Mouse (Mus musculus) cerebral cortex, adult 2 months (tissue): ENCODE results near the gene Mgst2.

Source experiments
- WGBS: fragments of 180-500 bp; shearing (Covaris S2); methylation state at CpG from one replicate; pipeline ENCODE4 v1.1.7; 2018; 5-methylcytosine and 5-hydroxymethylcytosine counted together

The Mgst2 gene

DNA sequence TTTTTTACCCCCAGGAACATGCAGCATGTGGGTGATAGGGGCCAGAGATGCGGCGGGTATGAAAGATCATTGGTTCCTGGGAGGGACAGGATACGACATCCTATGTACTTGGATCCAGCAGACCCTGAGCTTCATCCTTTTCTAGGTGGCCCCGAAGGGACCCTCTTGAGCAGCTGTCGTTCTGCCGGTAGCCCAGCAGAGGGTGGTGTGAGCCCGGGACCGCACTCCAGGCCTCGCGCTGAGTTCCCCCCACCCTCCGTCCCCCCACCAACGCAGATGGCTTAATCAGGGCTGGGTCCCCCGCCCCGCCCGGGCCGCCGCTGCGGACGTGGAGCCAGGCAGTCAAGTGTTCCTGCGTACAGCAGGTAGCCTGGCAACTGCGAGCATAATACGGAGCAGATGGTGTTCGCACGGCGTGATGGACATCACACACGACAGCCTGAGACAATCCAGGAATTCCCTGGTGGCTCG is 41.2 kb downstream of the Mgst2 start:
- under 1% methylated on average over 27 of the region's 27 CpGs for WGBS

DNA sequence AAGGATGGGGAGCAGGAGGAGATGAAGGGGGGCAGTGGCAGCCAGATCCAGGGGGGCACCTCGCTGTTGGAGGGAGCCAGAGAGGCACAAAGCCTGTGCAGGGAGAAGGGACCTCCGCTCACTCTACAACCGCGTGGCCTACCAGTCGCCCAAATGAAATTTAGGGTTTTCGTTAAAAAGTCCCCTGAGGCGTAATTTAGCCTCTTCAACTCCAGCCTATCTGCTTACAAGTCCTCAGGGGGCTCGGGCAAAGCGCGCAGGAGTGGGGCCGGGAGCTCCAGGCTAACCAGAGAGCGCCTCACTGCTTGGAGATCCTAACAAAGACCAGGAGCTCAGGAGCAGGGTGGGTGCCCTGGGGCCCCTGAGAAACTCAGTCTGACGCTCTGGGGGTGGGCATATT is 41.8 kb downstream of the Mgst2 start:
- 41% methylated on average over 13 of the region's 13 CpGs for WGBS

DNA sequence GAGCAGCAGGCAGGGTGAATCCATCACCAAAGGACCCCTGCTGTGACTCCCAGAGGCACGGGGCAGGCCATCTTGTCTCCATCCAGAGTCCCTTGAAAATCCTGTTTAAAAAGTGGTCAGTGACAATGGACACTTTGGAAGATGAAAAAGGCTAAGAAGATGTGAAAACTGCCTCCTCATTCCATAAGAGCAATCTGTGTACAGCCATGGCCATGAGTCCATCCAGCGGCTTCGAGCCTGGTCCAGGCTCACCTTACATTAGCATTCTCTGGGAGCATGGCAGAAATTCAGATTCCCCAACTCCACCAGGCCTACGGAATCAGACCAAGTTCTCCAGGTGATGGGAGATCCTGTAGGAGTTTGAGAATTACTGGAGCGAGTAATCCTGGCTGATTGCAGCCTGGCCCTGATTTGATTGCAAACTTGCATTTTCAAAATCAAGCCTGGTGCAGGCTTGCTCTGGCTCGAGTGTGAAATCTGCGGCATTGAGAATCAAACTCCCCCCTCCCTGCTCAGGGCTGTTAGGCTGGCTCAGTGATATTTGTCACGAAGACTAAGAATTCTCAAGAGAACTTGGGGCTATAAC is 42.6 kb downstream of the Mgst2 start:
- 79% methylated on average over 8 of the region's 8 CpGs for WGBS

DNA sequence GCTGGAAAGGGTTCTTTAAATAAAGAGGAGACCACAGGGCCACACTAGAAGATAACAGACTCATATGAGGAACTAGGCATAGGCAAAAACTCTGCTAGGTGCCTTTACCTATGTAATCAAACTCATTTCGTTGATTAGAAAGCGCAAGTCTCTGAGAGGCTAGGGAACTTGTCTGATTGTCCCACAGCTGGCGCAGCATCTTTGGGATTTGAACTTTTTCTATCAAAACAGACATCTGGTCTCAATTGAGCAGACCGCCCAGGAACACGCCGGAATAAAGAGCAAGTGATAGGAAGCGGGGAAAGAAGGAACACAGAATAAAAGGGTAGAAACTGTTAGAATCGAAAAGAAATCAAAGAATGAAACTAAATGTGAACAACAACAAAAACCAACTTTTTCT is 43.3 kb downstream of the Mgst2 start:
- 88% methylated on average over 8 of the region's 8 CpGs for WGBS

DNA sequence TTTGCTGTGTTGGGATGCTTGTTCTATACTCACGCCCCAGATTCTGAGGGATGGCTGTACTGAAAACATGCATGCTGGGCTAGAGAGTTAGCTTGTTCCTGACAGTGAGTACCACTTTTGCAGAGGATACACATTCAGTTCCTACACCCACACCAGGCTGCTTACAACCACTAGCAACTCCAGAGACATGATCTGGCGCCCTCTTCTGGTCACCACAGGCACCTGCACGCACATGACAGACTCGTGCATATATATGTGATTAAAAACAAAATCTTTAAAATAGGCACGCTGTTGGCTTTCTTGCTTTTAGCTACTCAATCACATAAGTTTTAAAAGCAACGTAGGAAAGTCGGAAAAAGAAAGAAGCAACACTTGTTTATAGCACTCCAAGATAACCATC is 45.1 kb downstream of the Mgst2 start:
- WGBS: 83% methylated on average over 7 of the region's 7 CpGs

DNA sequence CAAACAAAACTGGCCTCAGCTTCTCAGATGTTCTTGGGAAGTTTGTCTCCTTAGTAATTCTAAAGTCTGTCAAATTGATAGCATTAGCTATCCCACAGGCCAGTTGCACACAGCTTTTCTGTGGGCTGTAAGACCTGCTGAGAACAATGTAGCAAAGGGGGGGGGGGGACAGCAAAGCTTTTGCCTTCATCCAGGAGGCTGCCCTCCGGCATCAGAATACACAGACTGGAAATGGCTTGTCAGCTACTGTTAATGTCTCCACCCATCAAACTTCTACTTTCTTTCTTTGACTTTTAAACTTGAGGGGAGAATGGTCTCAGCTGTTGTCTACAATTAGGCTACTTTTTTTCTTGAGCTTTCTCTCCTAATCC is 48.2 kb downstream of the Mgst2 start:
- 25% methylated on average over 1 of the region's 1 CpGs for WGBS

DNA sequence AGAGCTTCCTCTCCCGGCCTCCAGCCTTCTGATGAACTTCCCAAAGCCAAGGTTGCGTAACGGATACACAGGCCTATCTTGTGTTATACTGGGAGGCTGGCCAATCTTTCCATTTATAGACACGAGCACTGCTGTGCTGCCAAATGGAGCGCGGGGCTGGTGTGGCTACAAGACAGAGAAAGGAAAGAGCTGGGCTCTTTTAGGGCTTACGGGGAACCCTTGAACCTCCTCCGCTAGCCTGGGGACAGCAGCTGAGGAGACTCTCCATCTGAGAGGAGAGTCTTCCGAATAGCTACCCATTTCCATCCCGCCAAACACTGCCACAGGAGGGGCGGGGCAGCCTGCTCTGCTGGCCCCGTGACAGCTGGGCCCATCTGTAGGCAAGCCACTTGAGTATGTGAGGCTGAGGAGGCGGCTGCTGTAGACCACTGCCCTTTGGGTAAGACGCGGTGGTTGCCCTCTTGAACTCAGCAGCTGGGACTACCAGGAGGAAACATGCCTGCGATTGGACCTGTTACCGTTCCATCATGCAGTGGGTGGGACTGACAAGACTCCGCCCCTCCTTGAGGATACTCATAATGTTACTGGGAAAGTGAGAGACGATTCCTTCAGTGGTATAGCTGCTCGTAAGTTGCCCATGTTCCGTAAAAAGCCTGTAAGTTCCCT is 48.7 kb downstream of the Mgst2 start:
- 15% methylated on average over 21 of the region's 21 CpGs for WGBS

DNA sequence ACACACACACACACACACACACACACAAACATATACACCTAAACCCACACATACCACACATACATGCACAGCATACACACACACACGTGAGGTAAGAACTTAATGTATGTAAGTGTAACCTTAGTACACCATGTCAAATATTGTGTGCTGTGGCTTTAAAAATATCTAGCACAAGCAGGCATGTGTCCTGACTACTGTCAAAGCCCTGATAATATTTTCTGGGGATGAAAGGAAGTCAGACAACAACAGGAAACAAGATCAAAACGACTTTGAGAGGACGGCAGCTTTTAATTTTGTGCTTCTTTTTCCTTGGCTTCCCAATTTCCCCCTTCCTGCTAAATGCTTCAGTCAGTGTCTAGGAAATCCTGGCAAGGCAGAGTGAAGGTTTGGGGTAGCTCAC is 52.2 kb downstream of the Mgst2 start:
- WGBS: 53% methylated on average over 3 of the region's 3 CpGs

DNA sequence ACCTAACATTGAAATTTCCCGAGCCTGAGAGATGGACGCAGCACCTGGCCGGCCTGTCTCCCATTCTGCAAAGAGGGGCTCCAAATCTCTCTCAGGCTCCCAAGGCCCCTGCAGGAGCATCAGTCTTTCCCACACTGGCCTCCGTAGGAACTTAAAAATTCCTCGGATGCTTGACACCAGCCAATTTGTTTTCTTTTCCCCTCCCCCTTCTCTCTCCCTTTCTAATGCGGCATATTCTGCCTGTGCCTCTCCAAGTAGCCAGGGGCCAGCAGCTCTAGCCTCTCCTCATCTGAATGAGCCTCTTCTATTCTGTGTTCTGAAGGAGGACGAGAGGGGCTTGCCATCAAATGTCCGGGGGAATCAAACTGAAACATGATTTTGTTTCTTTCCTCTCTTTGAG is 53.1 kb downstream of the Mgst2 start:
- WGBS: 71% methylated on average over 8 of the region's 8 CpGs

DNA sequence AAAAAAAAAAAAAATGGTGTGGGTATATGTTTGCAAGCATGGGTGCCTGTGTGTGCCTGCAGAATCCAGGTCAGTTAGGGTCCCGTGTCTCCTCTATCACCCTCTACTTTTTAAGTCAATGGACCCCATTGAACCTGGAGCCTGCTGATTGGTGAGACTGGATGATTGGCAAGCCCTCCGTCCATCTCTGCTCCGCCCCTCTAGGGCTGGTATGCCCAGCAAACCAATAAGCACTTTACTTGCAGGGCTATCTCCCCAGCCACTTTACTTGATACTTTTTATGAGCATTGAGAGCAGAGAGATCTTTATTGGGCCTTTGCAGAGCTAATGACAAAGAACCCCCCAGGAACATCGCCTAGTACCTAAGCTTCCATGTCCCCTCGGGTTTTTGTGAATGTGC is 54.3 kb downstream of the Mgst2 start:
- 91% methylated on average over 5 of the region's 5 CpGs for WGBS

DNA sequence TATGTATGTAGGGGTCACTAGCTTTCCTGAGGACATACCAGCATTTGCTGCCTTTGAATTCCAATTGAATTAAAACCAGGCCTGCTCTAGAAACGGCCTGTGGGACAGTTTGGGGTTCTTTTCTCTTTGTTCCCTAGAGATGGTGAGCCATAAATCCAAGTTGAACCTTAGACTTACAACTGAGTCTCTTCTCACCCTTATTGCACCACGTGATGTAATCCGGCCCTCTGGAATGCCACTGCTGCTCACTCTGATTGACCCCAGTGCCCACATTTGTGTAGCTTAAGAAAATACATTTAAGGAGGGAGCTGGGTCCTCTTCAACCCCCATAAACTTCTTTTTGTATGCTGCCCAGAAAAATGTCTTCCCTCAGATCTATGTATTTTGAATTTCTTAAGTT is 57.3 kb downstream of the Mgst2 start:
- WGBS: 87% methylated on average over 3 of the region's 3 CpGs

DNA sequence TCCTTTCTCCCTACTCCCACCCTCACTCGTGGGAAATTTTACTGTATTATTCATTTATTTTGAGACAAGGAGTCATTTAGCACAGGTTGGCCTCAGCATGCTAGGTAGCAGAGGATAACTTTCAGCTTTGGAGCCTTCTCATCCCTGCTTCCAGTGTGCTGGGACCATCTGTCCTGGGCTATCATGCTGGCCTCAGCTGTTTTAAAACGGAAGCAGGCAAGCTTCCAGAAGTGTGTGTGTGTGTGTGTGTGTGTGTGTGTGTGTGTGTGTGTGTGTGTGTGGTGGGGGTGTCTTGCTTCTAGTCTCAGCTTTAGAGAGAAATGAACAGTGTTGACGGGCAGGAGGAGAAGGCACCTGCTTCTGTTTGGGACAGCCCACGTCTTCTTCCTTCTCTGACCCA is 57.7 kb downstream of the Mgst2 start:
- WGBS: 60% methylated on average over 4 of the region's 4 CpGs

DNA sequence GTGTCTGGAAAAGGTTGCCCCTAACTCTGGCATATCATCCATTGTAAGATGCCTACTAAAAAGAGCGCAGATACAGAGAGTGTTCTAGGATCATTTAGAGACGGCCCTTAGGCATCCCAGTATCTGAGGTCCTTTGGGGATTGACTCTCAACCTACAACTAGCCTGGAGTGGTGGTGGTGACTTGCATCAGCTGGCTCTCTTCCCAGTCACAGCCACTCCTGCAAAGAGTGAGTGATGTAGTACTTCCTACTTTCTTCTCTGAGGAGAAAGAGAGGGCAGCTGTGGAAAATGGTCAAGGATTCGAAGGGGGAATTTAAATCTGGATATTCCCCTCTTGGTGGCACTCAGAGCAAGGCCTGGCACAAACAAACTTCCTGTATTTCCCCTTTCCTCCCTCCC is 59.2 kb downstream of the Mgst2 start:
- 75% methylated on average over 3 of the region's 3 CpGs for WGBS

DNA sequence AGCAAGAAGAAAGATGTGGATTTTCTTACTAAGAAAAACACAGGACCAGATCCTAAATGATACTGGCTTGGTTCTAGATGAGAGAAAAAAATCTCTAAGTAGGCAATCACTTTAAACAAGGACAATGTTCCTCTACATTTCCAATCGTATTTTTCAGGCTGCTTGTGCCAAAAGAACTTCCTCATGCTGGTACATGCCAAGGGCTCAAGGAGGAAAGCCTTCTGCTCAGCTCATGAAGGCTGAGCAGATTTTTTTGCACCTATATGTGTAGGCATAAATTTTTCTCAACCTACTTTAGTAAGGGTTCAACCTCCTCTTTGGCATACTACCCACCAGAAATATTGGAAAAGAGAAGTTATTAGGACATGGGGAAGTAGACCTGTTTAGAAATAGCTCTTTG is 59.8 kb downstream of the Mgst2 start:
- WGBS: 21% methylated on average over 1 of the region's 1 CpGs

DNA sequence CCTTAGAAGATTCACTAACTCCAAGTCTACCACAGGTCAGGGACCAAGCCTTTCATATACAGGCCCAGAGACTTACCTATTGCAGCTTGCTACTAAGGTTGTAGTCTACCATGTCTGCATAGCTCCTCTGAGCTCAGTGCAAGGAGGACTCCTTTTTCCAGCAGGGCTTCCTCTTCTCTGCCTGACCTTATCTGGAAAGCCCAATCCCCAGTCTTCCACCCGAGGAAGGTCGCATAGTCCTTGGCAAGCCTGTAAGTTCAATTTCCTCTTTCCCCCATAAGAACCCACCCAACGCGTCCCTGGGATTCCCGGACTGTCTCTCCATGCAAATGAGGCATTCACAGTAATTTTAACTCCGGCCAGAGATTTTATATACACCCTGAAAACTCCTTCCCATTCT is 66.1 kb downstream of the Mgst2 start:
- WGBS: 84% methylated on average over 6 of the region's 6 CpGs

DNA sequence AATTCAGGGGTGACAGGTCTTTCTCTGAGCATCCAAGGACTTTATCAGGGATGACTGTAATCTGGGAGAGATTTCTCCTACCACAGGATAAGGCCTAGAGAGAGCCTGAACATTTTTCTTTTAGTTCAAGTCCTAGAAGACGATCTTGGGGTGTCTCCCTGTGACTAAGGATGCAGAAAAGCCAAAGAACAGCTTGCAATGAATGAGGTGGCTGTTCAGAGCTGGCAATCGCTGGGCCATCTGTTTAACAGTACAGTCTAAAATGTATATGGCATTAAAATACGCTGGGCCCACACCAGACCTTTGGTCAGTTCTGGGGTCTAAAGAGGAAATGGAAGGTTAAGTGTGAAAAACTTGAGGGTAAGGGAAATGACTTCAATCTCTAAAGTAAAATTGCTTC is 67.3 kb downstream of the Mgst2 start:
- 34% methylated on average over 3 of the region's 3 CpGs for WGBS

DNA sequence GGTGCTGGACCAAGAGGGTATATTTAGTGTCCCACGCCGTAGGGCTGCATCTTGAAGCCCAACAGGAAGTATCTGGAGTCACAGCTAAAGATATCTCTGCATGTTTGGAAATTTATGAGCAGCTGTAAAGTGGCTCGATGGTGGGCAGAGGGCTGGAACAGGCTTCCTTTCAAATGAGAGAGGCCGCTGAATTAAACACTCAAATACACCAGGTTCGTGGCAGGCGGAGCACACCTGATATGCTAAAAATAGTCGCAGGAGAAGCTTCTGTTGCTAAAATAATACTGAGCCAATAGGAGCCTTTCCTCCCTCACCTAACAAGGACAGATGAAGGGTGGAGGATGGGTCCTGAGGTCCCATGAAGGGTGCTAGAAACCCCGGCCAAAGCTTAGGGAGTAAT is 67.8 kb downstream of the Mgst2 start:
- 38% methylated on average over 8 of the region's 8 CpGs for WGBS

DNA sequence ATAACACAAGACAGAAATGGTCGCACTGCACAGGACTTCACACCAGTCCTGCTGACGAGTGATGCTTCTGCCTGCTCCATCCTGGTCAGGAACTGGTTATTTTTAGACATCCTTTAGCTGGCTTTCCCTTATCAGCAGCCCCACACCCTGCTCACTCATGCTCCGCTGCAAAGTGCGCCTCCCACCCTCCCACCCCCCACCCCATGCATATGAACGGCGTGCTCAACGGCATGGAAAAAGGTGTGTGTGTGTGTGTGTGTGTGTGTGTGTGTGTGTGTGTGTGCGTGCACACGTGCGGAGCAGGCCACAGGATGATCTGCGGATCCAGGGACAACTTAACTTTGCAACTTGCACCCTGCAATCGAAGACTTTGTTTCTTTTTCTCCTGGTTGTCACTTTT is 68.3 kb downstream of the Mgst2 start:
- WGBS: 48% methylated on average over 12 of the region's 12 CpGs

DNA sequence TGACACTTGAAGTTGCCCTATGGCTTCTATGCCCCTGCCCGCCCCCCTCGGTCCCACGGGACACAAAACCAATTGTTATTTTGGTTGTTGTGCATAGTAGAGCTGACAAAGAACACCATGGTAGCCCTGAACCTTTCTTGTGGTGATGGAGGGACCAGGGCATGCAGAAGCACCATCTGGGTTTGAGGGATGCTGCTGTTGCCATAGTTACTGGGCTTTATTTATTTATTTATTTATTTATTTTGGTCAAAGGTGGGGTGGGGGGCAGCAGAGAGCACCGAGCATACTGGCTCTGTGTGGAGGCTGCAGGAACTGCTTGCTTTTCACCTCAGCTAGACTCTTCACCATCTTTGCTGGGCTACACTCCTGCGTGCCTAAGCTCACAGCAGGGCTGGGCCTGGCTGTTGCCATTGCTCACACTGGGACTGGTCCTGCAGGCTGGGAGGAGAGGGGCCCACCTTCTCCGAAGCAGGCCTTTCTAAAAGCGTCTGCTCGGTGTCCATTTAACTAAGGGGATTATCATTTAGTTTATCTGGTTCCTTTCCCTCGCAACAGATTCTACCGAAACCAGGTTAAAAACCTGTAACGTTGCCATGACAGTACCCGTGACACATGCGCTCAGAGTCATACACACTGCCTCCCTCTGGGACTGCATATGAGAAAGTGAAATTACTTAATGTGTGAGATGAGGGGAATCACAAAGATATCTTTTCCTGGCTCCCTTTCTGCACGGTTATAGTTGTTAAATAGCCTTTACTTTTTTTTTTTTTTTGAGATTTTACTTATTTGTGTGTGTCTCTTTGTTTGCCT is 69.2 kb downstream of the Mgst2 start:
- 68% methylated on average over 14 of the region's 14 CpGs for WGBS

DNA sequence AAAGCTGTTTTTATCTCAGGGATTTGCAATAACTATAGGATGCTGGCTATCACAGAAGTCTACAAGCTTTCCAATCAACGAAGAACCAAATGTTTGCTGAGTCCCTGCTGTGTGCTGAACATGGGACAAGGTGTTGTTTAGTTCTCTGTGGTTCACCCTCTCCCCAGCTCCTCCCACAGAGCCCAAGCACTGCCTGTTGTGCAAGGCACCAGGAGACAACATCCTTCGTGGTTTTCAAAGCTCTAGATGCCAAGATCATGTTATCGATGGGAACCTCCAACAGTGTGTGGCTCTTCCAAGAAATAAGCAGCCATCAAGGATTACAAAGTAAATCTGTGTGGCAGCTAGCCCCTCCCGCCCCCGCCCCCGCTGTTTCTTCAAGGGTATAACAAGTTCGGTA is 70.5 kb downstream of the Mgst2 start:
- WGBS: 88% methylated on average over 7 of the region's 7 CpGs

DNA sequence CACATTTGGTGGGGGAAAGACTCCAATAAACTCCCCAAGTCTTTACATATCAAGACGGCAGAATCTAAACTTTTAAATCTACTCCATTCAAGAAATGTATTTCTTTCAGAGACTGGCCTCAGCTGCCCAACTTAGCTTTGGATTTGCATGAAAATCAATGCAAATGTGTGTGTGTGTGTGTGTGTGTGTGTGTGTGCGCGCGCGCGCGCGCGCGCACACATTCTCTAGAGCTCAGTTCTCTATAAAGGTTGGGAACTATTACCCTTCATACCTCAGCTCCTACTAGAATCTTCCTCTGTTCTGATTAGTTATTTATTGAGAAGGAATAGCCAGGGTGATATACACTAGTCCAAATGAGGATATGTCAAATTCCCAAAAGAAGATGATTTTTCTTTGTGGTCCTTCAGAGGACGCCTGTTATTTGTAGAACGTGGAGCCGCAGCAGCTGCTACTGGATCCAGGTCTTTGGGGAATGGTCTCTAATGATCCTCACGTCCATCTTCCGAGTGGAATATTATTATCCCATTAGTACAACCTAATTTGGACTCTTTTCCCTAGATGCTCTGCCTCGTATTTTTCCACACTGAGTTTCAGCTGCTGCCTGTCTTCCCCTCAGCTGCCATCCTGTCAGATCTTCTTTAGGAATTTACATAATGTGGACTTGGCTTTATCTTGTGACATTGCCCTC is 71.9 kb downstream of the Mgst2 start:
- WGBS: 90% methylated on average over 16 of the region's 16 CpGs
